Mouse (Mus musculus): Measurements from ENCODE around the gene Cmbl. TPM values are rescaled to one million over a fixed set of nuclear protein-coding genes. Genes with fewer than 3 reads are reported as not detected.
A peak's percentile ranks its signal among the peaks of the same experiment; 100 is the strongest.

Cmbl gene
- polyA plus RNA-seq, 1 experiment = 17.1 TPM

GRCm38 (mm10) chr15:31601646-31602374, 36.6 kb downstream of the Cmbl start, which contains the start of the genes Cct5 and Fam173b:
Gene Cct5 (minus strand): TSS chr15:31601804.
Gene Fam173b (plus strand): TSS chr15:31601852.
- no peaks in the 10 kb centered on the region for H3K27me3 ChIP-seq (ENCODE audit: control insufficient read depth, insufficient read depth, low read length)
- TF ChIP-seq CTCF (IDR thresholded peaks at IDR 0.05; ENCODE audit: borderline replicate concordance, insufficient read depth, low read depth, low read length) (no peak), POLR2A (IDR thresholded peaks at IDR 0.05; ENCODE audit: borderline replicate concordance, insufficient read depth, low read length) (peak; percentile 89)
- H3K27ac ChIP-seq (ENCODE audit: insufficient read depth, low read length) = peak within 1 kb of the TSS; percentile 81
- under 1% methylated on average over 63 of the region's 63 CpGs for whole genome bisulfite sequencing
- DNase-seq = peak; percentile 98 to 100
- peaks cover 2% of the 10 kb centered on the region for H3K4me1 ChIP-seq (ENCODE audit: control insufficient read depth, insufficient read depth, low read length)
- H3K4me3 ChIP-seq (replicated peaks; ENCODE audit: insufficient read depth, low read depth, low read length) = peak within 1 kb of the TSS; percentile 97

DNA sequence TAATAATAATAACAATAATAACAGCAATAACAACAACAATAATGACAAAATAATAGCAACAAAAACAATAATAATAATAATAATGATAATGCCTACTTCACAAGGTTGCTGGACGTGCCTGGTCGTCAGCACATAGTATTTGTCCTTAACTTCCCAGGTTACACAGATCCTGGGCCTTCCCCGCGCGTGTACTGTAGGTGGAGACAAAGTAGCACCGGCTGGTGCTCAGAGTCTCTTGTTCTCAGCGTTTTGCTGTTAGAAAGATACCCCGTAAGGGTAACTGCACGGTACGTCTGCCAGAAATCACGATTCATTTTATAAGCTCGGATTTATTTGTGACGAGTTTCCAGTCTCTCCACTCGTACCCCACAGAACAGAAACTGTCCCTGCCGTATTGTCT, 37.2 kb downstream of the Cmbl start:
- H3K27ac ChIP-seq (ENCODE audit: insufficient read depth, low read length) = no peak overlapping the region
- under 1% methylated on average over 15 of the region's 15 CpGs for WGBS
- H3K27me3 ChIP-seq (ENCODE audit: control insufficient read depth, insufficient read depth, low read length) = no peaks in the 10 kb centered on the region
- DNase-seq = peak; percentile 66 to 74
- peak overlapping the region; percentile 97 for H3K4me3 ChIP-seq (replicated peaks; ENCODE audit: insufficient read depth, low read depth, low read length)
- peaks cover 3% of the 10 kb centered on the region for H3K4me1 ChIP-seq (ENCODE audit: control insufficient read depth, insufficient read depth, low read length)
- TF ChIP-seq CTCF (IDR thresholded peaks at IDR 0.05; ENCODE audit: borderline replicate concordance, insufficient read depth, low read depth, low read length) = peak; percentile 69; the same call in 1 of the 2 replicates
- TF ChIP-seq POLR2A (IDR thresholded peaks at IDR 0.05; ENCODE audit: borderline replicate concordance, insufficient read depth, low read length) = no peak

DNA sequence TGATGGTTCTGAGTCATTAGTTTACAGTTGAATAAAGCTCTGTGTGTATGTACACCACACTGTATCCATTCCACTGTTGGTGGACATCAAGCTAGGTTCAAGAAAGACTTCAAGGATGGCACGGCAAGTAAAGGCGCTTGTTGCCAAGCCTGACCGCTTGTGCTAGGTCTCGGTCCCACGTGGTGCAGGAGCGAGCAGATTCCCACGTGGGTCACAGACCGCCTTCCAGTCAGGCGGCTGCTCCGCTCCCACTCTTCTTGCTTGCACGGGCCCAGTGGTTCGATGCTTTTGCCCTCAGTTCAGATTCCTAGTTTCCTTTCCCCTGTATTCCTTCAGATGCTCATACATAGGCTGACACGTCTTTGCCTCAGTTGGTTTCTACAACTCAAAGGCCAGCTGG, 37.9 kb downstream of the Cmbl start:
- WGBS = 41% methylated on average over 13 of the region's 13 CpGs

GRCm38 (mm10) chr15:31606821-31607220, 41.6 kb downstream of the Cmbl start:
- no peak overlapping the region for H3K27ac ChIP-seq (ENCODE audit: insufficient read depth, low read length)
- 37% methylated on average over 6 of the region's 6 CpGs for WGBS
- H3K4me1 ChIP-seq (ENCODE audit: control insufficient read depth, insufficient read depth, low read length) = peaks cover 3% of the 10 kb centered on the region
- H3K4me3 ChIP-seq (replicated peaks; ENCODE audit: insufficient read depth, low read depth, low read length) = no peak overlapping the region
- TF ChIP-seq POLR2A (IDR thresholded peaks at IDR 0.05; ENCODE audit: borderline replicate concordance, insufficient read depth, low read length) (no peak), CTCF (IDR thresholded peaks at IDR 0.05; ENCODE audit: borderline replicate concordance, insufficient read depth, low read depth, low read length) (no peak)
- no peaks in the 10 kb centered on the region for H3K27me3 ChIP-seq (ENCODE audit: control insufficient read depth, insufficient read depth, low read length)
- DNase-seq = peak; percentile 34 to 56

More for the DNA sequence above, 37.9 kb downstream of the Cmbl start:
- Histone ChIP-seq H3K4me3 (replicated peaks; ENCODE audit: insufficient read depth, low read depth, low read length) (peak overlapping the region; percentile 30), H3K27me3 (ENCODE audit: control insufficient read depth, insufficient read depth, low read length) (no peaks in the 10 kb centered on the region), H3K27ac (ENCODE audit: insufficient read depth, low read length) (0 out of 2 replicates have a peak overlapping the region, but pooled peaks have one; percentile 47), H3K4me1 (ENCODE audit: control insufficient read depth, insufficient read depth, low read length) (peaks cover 3% of the 10 kb centered on the region)
- DNase-seq = peak in 1 of 2 experiments; percentile 26
- TF ChIP-seq POLR2A (IDR thresholded peaks at IDR 0.05; ENCODE audit: borderline replicate concordance, insufficient read depth, low read length) (no peak), CTCF (IDR thresholded peaks at IDR 0.05; ENCODE audit: borderline replicate concordance, insufficient read depth, low read depth, low read length) (no peak)

DNA sequence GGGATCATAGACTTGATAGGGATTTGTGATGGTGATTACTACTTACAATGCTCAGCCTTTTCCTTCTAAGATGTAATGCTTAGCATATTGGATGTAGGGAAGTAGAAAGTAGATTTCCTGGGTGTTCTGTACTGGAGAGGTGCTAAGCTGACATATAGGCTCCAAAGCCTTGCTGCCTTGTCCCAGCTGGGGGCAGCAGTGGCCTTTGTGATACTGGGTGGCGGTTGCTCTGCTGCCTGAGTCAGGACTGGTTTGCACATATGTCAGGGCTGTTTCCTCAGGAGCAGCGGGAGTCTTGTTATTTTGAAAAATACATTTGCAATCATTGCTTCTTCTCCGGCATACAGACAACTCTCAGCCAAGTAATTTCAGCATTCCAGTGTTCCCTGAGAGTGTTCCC, 45.8 kb downstream of the Cmbl start:
- Histone ChIP-seq H3K27ac (ENCODE audit: insufficient read depth, low read length) (no peak overlapping the region), H3K4me1 (ENCODE audit: control insufficient read depth, insufficient read depth, low read length) (peaks cover 3% of the 10 kb centered on the region), H3K4me3 (replicated peaks; ENCODE audit: insufficient read depth, low read depth, low read length) (no peak overlapping the region), H3K27me3 (ENCODE audit: control insufficient read depth, insufficient read depth, low read length) (no peaks in the 10 kb centered on the region)
- WGBS = 55% methylated on average over 3 of the region's 3 CpGs
- peak in 1 of 2 experiments; percentile 39 for DNase-seq
- TF ChIP-seq POLR2A (IDR thresholded peaks at IDR 0.05; ENCODE audit: borderline replicate concordance, insufficient read depth, low read length) (no peak), CTCF (IDR thresholded peaks at IDR 0.05; ENCODE audit: borderline replicate concordance, insufficient read depth, low read depth, low read length) (peak; percentile 50; the same call in 1 of the 2 replicates)

GRCm38 (mm10) chr15:31611976-31612375, 46.8 kb downstream of the Cmbl start:
- Histone ChIP-seq H3K4me3 (replicated peaks; ENCODE audit: insufficient read depth, low read depth, low read length) (no peak overlapping the region), H3K27ac (ENCODE audit: insufficient read depth, low read length) (no peak overlapping the region), H3K4me1 (ENCODE audit: control insufficient read depth, insufficient read depth, low read length) (no peaks in the 10 kb centered on the region; the same call in none of the 2 replicates), H3K27me3 (ENCODE audit: control insufficient read depth, insufficient read depth, low read length) (no peaks in the 10 kb centered on the region)
- DNase-seq = no peak
- WGBS = 89% methylated on average over 4 of the region's 4 CpGs
- TF ChIP-seq POLR2A (IDR thresholded peaks at IDR 0.05; ENCODE audit: borderline replicate concordance, insufficient read depth, low read length) (no peak), CTCF (IDR thresholded peaks at IDR 0.05; ENCODE audit: borderline replicate concordance, insufficient read depth, low read depth, low read length) (no peak)

GRCm38 (mm10) chr15:31613826-31614453, 48.8 kb downstream of the Cmbl start:
- DNase-seq = no peak
- Histone ChIP-seq H3K27me3 (ENCODE audit: control insufficient read depth, insufficient read depth, low read length) (no peaks in the 10 kb centered on the region), H3K4me3 (replicated peaks; ENCODE audit: insufficient read depth, low read depth, low read length) (no peak overlapping the region), H3K4me1 (ENCODE audit: control insufficient read depth, insufficient read depth, low read length) (no peaks in the 10 kb centered on the region; the same call in 1 of the 2 replicates), H3K27ac (ENCODE audit: insufficient read depth, low read length) (no peak overlapping the region)
- TF ChIP-seq POLR2A (IDR thresholded peaks at IDR 0.05; ENCODE audit: borderline replicate concordance, insufficient read depth, low read length) = no peak
- TF ChIP-seq CTCF (IDR thresholded peaks at IDR 0.05; ENCODE audit: borderline replicate concordance, insufficient read depth, low read depth, low read length) = no peak
- 80% methylated on average over 6 of the region's 6 CpGs for WGBS

Measured in cerebellum, adult 2 months (tissue).